Mouse (Mus musculus) MN1 (cell line): ENCODE results near the gene 4933406M09Rik.
A peak's percentile ranks its signal among the peaks of the same experiment; 100 is the strongest.

Experiments
- DNase-seq: peaks from one replicate; pipeline ENCODE4 v3.0.0-alpha.2; 2016; ENCODE audit warnings: low spot score

Gene 4933406M09Rik

DNA sequence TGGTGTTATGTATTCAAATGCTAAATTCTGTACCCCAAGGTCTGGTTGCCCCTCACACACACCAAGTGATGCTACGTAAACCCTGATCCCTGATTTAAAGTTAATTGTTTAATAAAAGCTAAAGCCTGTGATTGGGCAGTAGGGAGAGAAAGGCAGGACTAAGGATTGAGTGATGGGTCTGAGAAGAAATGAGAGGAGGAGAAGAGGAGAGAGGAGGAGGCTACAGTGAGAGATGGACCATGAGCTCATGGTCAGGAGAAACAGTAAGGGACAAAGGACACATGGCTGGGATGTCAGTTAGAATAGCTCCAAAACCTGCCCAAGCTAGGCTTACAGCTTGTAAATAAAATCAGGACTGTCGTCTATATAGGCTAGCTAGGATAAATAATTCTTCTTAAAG, 4.7 kb upstream of the 4933406M09Rik start:
- peak; percentile 41 for DNase-seq

DNA sequence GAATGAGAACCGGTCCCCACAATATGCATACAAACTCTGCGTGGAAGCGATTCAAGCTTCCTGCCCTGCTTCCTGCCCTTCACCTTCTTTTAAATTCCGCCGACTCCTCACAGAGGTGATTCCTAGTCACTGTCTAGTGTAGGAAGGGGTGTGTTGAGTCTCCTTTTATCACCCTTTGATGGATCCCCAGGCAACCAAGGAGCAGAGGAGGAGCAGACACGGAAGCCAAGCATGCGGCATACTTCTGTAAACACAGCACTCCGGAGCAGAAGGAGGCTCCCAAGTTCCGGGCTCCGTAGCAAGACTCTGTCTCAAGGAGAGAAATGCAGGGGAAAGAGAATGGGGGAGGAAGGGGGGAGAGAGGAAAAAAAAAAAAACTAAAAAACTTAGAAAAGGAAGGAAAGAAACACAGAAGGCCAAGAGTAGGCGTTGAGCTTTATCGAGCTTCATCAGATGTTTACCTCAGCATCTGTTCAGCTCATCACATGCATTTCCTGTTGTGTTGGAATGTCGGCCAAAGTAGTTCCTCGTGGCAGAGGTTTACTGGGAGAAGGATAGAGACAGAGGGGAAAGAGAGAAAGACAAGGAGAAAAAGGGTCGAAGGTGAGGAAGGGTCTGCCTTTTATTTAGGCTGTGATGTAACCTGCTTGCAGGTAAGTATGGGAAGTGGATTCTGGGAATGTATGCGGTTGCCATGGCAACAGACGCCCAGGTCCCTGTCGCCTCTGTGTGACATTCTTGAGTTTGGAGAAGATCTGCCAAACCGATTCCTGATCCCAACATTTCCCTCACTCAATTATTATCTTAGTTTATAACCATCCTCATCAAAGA, 3.7 kb upstream of the 4933406M09Rik start:
- peak; percentile 27 for DNase-seq

DNA sequence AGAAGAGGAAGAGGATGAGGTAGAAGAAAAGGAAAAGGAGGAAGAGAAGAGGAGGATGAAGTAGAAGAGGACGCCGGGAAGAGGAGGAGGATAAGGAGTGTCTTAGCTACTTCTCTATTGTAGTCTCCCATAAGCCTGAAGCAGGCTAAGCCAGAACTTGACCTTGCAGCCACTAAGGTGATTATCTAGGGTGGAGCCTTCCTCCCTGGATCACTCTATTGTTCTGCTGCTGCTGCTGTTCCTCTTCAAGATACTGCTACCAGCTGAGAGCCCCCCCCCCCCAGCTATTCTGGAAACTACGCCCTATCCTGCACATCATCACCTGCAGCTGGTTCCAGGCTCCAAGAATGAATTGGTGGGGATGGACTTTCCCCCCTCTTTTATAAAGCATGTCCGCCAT, 1.2 kb upstream of the 4933406M09Rik start:
- DNase-seq: no peak

DNA sequence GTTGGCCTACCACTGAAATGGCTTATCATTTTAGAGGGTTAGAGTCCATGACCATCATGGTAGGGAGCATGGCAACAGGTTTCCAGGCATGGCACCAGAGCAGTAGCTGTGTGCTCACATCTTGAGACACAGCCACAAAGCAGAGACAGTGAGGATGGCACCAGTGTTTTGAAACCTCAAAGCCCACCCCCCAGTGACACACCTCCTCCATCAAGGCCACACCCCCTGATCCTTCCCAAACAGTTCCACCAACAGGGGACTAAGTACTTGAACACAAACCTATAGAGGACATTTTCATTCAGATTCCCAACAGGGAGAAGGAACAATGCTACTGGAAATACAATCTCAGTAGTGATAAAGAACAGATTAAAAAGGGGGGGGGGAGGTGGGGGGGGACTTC, 564 bp upstream of the 4933406M09Rik start:
- no peak for DNase-seq

DNA sequence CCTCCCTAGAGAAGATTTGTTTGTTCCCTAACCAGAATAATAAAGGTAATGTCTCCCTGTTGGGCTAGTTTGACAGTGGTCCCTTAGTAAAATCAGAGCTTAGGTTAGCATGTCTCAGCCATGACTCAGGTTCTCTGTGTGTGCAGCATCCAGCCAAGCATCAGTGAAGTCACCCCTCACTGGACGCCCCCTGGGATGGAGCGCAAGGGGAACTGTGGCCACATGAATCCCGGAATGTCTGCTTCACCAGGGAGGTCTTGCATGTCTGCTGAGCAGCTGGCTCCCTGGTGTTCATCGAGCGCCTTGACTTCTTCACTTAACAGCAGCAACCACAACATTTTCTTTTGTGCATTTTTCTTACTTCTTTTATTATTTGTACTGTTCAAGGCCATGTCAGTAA, 8.1 kb downstream of the 4933406M09Rik start:
- no peak for DNase-seq

DNA sequence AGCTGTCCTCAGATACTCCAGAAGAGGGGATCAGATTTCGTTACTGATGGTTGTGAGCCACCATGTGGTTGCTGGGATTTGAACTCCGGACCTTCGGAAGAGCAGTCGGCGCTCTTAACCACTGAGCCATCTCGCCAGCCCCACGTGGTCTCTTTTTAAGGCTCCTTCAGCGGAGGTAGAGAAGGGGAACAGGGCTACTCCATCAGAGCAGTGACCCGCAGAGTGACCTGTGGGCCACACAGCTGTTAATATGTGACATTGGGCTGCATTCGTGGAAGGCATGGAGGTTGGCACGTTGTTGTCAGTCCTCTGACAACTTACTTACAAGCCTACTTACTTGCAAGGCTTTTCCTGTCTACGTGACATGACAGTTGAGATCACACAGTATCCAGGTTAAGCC, 12.5 kb downstream of the 4933406M09Rik start:
- no peak for DNase-seq

DNA sequence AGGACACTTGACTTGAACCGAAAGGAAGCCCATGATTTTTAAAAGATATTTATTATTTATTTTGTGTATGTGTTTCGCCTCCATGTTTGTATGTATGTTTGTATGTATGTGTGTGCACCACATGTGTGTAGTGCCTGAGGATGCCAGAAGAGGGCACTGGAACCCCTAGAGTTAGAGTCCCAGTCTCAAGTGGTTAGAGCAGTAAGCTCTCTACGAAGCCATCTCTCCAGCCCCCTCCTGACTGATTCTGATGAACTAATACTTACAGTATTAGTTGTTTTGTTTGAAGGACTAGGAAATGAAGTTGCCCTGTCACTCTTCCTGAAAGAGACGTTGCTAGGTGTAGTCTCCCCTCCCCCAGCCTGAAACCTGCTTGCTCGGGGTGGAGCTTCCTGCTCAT, 14.0 kb downstream of the 4933406M09Rik start:
- peak; percentile 33 for DNase-seq

DNA sequence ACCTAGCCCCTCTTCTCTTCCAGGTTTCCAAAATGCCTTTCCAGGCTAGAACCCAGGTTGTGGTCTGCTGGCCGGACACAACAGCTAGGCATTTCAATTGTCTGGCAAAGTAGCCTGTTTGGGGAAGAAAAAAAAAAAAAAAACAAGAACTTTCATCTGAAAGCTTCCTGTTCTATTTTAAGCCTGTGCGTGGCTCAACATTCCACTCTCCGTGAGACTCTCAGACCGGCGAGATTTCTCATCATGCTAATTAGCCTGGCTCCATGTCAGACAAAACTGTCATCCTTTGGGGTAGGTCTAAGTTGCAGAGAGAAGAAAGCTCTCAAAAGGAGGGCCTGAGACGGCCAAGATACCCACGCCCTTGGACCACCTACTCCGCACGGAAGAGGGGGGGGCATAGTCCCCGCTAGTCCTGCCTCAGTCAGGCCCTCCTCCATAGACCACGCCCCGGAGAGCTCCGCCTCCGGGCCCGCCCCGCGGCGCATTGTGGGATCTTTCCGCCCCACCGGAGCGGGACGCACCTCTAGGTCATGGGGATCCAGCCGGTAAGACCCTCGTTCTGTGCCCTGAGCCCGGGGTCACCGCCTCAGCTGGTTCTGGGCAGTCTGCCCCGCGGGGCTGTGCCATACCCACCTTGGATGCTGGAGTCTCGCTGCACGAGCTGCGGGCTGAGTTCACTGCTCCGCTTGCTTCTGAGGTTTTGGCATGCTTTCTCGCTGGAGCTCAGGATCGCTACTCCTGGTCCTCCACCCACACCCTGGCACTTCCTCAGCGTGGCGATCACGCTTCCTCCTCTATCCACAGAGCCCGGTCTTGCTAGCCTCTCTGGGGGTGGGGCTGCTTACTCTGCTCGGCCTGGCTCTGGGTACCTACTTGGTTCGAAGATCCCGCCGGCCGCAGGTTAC, 20.0 kb downstream of the 4933406M09Rik start, which contains the start of gene Cyb5r1:
TSS of gene Cyb5r1 (plus strand) at position 51 of the 905 bp plus-strand sequence.
- DNase-seq: peak; percentile 82

DNA sequence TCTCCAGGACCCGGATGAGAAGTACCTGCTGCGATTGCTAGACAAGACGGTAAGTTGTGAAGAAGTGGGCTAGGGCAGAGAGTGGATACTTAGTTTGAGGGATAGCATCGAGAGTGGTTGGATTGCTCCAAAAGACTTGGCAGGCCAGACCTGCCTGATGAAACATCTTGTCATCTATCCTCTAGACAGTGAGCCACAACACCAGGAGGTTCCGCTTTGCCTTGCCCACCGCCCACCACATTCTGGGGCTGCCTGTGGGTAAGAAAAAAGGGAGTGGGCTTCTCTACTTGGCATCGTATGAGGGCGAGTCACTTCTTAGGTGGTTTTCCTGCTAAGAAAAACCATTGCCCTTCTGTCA, 20.7 kb downstream of the 4933406M09Rik start:
- peak; percentile 62 for DNase-seq

DNA sequence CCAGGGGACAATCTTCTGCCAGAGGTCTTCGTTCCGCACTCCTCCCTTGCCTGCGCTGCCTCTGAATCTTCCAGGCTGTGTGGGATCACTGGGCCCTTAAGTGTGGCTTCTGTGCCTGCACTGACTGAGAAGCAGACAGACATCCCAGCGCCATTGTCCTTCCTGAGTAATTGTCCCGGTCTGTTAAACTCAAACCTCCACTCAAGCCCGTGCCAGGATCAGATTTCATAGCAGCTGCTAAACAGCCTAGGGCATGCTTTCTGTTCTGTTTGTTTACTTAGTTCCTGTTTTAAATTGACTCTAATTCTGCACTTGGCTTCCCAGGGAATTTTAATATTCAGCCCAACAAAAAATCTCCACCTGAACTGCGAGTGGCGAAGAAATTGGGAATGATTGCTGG, 22.3 kb downstream of the 4933406M09Rik start:
- peak; percentile 18 for DNase-seq

DNA sequence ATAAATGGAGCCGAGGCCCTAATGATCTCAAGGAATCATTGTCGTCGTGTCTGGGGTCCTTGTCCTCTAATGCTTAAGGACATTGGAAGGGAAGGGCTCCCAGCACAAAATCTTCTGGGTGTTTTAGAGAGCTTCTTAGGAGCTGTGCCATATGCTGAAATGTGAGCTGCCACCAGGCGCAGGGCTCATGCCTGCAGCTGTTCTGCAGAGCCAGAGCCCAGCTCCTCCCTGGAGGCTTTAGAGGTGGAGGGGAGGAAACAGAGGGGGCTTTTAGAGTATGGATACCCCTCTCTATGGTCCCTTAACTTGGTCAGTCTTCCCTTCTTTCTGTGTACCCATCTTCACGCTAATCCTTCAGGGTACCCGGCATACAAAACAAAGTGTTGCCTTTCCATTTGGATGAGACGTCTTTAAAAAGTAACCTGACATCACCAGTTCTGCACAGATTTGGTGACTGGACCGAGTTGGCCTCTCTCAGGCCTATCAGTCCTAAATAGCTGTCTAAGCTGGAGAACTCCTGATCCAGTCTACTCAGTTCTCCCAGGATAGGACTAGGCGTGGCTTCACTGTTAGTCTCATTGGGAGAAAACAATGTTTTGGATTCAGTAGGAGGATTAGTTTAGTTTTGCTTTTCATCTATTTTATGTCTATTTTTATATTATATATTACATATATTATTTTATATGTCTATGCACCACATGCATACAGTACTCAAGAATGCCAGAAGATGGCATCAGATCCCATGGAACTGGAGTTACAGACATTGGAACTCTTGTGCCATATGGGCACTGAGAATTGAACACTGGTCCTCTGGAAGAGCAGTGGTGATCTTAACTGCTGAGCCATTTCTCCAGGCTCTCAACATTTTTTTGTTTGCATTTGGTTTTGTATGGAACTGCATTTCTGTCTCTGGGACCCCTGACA, 26.2 kb downstream of the 4933406M09Rik start:
- DNase-seq: no peak

DNA sequence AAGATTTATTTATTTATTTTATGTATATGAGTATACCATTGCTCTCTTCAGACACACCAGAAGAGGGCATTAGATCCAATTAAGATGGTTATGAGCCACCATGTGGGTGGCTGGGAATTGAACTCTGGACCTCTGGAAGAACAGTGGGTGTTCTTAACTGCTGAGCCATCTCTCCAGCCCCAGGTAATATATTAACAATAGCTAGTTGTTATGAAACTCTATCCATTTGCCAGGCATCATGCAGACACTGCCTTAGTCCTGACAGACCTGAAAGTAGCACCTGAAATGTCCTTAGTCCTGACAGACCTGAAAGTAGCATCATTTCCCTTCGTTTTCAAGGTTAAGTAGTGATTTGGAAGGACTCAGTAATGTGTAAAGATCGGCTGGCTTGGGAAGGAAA, 28.3 kb downstream of the 4933406M09Rik start:
- DNase-seq: no peak

DNA sequence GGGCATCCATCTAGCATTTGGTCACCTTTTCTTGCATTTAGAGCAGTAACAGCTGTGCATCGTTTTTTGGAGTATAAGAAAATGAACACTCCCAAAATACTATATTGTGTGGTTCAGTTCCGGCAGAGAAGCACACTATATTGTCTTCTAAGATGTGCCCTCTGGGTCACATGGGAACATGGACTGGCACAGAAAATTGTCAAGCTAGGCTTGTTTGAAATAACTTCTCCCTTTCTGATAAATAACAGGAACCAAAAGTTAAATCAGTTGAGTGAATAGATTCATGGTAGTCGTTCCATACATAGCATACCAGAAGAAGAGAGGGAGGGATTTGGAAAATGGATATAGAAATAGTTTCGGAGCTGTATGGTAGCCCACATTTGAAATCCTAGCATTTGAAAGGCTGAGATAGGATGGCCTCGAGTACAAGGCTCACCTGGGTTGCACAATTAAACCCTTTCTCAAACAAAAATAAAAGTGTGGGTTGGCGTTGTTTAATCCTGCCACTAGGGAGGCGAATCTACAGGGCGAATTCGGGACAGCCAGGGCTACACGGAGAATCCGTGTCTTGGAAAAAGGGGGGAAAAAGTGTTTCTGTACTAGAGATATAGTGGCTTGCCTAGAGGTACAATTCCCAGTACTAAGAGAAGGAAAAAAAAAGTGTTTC, 28.9 kb downstream of the 4933406M09Rik start:
- no peak for DNase-seq

DNA sequence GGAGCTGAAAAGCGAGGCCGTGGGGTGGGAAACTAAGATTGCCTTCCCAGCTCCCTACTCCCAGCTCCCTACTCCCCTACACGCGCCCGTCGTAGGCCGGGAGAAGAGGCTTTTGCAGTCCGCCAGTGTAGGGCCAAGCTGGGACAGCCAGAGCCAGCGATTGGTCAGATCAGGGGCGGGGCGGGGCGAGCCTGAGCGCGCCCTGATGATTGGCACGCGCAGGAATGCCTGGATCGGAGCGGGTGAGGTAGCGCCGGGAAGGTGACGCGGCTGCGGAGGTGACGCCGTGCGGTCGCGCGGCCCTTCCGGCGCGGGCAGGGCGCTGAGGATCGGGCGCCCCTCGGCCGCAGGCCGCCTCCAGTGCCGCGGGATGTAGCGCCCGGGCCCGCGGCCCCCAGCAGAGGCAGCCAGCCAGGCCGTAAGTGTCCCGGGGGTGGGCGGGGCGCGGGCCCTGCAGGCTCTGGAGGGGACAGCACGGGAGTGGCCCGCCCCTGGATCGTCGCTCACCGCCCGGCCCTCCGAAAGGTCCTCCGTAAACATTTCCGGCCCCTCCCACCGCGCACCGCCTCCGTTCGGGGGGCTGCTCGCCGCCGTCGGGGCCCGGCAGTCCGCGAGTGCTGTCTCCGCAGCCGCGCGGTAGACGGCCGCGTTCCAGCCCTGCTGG, 29.6 kb downstream of the 4933406M09Rik start, which contains the start of gene Adipor1:
TSS of gene Adipor1 (plus strand) at position 211 of the 664 bp plus-strand sequence.
- peak; percentile 97 for DNase-seq

DNA sequence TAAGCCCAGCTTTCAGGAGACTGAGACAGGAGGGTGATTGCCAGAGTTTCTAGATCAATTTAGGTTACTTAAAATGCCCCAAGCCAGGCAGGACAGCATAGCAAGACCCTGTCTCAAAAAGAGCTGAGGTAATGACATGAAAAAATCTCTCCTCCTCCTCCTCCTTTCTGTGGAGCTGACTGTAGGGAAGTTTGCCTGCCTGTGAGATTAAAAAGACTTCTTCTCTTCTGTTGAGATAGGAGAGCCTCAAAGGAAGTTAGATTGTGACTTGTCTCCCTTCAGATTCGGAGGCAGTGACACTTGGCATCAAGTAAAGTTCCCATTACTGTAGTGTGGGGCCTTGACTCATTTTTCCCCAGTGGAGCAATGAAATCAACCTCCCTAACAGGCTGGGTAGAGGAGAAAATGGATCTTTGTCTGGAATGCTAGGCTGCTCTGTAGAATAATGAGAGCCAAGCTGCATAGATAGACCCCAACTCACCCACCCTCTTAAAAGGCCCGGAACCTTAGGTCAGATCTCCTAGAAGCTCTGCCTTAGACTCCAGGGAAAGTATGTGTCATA, 32.8 kb downstream of the 4933406M09Rik start:
- no peak for DNase-seq

DNA sequence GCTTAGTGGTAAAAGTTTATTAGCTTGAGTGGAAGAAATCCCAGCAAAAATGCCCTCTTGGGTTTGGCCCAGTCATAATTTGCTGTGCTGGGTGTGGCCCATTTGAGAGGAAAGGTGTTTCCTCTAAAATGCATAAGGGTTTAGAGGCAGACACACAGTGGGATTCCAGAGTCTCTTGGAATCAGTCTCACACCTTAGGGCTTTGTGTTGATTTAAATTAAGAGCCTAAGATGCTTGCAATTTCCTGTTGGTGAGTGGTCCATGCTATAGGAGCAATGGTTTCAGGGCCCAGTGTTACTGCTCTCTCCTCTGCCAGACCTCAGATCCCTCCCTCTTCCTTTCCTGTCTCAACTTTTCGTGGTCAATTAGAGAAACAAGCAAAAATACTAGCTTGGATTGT, 33.4 kb downstream of the 4933406M09Rik start:
- DNase-seq: no peak

DNA sequence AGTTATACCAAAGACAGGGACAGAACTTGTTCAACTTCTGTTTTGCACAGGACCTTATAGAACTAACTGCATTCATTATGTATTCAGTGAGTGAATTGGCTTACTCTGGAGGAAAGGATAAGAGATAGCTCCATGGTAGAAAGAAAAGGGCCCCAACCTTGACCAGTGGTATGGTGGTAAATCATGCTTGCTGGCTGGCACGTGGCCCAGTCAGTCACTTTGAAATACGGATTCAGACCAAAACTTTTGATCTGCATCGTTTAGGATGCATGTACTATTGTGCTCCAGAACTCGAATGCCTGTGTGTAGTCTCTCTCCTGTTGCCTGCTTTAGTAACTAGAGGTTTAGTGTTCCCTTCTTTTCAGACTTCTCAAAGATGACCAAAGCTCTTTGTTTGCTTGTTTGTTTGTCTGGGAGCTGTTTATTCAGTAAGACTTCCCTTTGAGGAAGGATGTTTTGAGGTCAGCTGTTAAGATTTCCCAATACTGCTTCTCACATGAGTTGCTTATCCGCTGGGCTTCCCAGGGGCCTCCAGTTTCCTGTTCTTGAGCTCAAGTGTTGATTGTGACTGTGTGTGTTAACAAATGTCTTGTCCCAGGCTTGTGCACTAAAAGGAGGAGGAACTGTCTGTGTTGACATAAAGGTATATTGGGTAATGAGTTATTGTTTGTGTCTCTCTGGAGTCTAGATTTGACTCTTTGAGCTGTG, 34.2 kb downstream of the 4933406M09Rik start:
- no peak for DNase-seq

DNA sequence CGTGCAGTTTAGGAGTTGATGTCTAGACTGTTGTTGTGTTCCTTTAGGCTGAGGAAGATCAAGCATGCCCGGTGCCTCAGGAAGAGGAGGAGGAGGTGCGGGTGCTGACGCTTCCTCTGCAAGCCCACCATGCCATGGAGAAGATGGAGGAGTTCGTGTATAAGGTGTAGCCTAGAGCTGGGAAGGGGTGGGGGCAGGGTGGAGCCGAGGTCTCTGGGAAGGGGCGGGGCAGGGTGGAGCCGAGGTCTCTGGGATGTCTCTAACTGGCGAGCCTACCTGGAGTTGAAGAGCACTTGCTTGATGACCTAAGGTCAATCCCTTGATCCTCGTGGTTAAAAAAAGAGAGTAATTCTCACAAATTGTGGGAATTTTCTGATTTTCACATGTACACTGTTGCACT, 38.2 kb downstream of the 4933406M09Rik start:
- no peak for DNase-seq

DNA sequence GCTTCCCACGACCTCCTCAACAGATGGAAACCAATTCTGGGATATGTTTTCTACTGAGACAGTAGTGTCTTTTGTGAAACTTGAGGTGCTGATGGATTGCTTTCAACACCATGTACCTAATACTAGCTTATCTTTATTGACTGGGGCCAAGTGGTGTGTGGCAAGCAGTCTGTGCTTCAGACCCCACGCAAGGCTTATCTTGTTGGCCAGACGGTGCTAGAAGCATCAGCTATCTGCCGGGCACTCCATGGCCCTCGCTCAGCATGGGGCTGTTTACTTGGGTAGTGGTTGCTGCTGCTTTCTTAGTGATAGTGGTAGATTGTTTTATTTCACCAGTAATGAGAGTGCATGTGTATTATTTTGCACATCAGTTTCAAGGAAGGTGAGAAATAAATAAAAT, 40.5 kb downstream of the 4933406M09Rik start:
- DNase-seq: no peak

DNA sequence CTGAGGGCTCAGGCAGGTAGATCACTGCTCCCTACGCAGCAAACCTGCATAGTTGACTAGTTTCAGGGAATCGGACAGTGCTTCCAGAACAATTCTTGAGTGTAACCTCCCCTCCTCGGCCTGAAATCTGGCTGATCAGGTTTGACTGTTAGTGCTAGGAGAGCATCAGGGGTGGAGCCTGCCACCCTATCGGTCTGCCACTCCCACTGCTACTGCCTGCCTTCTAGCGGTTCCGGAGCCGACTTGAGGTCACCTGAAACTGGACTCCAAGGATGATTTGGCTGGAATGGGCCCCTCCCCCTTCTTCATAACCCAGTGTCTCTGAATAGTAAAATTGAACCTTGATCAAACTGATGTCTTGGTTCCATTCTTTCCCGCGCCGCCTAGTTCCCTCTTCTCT, 47.3 kb downstream of the 4933406M09Rik start:
- no peak for DNase-seq
